Mouse (Mus musculus) testis, adult 2 months (tissue): ENCODE data around the gene Plcg2. TPM values are rescaled to one million over a fixed set of nuclear protein-coding genes. Genes with fewer than 3 reads are reported as not detected.

Source experiments
- H3K27ac ChIP-seq: fragments of 200-500 bp; 2 replicates; pipeline ENCODE4 v1.5.1; 2012; ENCODE audit warnings: low read depth, low read length; ENCODE audit not compliant: control insufficient read depth, insufficient read depth
- H3K27me3 ChIP-seq: fragments of 200-500 bp; 2 replicates; pipeline ENCODE4 v1.6.1; 2012; ENCODE audit warnings: mild to moderate bottlenecking, low read length, moderate library complexity; ENCODE audit not compliant: control insufficient read depth, insufficient read depth
- H3K36me3 ChIP-seq: fragments of 200-500 bp; 2 replicates; pipeline ENCODE4 v1.6.1; 2012; ENCODE audit warnings: mild to moderate bottlenecking, low read length; ENCODE audit not compliant: control insufficient read depth, insufficient read depth
- H3K4me1 ChIP-seq: fragments of 200-500 bp; 2 replicates; pipeline ENCODE4 v1.6.1; 2012; ENCODE audit warnings: low read length; ENCODE audit not compliant: control insufficient read depth, insufficient read depth
- H3K4me3 ChIP-seq: fragments of 200-500 bp; 2 replicates; pipeline ENCODE4 v1.5.1; 2012; ENCODE audit warnings: low read depth, mild to moderate bottlenecking, low read length, moderate library complexity, mixed read lengths; ENCODE audit not compliant: control insufficient read depth
- CTCF ChIP-seq: fragments of 200-500 bp; IDR thresholded peaks from 2 replicates; pipeline ENCODE4 v1.5.1; 2012; ENCODE audit warnings: low read depth, mild to moderate bottlenecking, inconsistent platforms, low read length, moderate library complexity; ENCODE audit not compliant: control insufficient read depth, insufficient read depth, insufficient replicate concordance
- POLR2A ChIP-seq: fragments of 200-500 bp; IDR thresholded peaks from 2 replicates; pipeline ENCODE4 v1.6.1; 2012; ENCODE audit warnings: low read depth, mild to moderate bottlenecking, inconsistent platforms, low read length, moderate library complexity; ENCODE audit not compliant: control insufficient read depth
- polyA plus RNA-seq: library from polyadenylated mRNA; depleted of rRNA; stranded (reverse); fragments of >200 nt; gene quantifications from 2 replicates; pipeline ENCODE4 v1.2.3, GENCODE M21; 2012; rRNA removed

Gene Plcg2
- 4.6 and 5.0 TPM in 2 replicates for polyA plus RNA-seq

DNA sequence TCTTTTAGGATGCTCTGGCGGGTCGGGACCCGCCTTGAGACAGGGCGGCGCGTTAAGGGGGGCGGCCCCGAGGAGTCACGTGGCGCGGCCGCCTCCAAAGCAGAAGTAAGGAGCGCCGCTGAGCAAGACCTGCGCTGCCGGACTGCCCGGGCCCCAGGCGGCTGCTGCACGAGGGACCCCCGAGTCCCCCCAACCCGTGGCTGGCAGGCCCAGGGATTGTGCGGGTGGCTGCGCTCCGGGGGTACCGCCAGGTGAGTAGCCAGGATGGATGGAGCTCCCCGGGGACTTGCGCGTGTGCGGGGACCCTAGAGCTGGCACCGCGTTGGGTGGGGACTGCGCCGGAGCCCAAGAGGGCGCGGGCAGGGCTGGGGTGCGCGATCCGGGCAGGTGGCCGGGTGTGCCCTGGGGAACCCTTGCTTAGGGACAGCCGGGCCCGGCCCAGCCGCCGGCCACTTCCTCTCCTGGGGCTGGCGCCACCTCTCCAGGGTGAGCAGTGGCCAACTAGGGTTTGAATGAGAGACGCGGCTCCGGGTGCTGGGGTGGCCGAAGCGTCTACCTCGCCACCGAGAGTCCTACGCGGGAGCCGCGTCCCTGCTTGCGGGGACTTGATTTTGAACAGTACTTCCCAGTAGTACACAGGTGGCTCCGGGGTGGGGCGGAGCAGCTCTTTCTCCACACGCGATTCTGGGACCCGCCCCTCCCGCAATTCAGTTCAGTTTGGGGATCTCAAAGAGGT is at the start of gene Plcg2:
TSS of gene Plcg2 (plus strand) at position 113 of the 736 bp plus-strand sequence.
- Histone ChIP-seq H3K27me3 (no peaks in the 10 kb centered on the region), H3K4me3 (peak within 1 kb of the TSS; percentile 47), H3K27ac (no peak within 1 kb of the TSS), H3K36me3 (no peaks in the 10 kb centered on the region), H3K4me1 (peaks cover 9% of the 10 kb centered on the region)
- TF ChIP-seq POLR2A (no peak), CTCF (no peak)

DNA sequence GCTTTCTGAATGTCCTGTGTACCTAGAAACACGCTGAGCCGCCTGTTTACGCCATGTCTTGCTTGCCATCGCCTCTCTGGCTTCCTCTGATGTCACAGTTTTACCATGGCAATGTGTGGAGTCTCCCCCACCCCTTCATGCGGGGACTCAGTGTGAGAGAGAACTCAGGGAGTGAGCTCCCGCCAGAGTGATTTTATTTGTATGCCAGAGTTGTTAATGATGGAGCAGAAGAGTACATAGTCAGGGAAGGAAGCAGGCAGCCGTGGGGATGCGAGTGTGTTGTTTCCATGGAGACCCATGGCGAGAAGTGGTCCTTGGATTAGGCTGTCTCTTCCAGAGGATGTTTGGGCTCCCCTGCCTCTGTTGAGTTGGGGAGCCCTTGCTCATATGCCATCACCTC is 47.0 kb upstream of the Plcg2 start:
- Histone ChIP-seq H3K4me1 (no peaks in the 10 kb centered on the region), H3K27me3 (no peaks in the 10 kb centered on the region), H3K36me3 (no peaks in the 10 kb centered on the region), H3K4me3 (no peak overlapping the region), H3K27ac (no peak overlapping the region)
- TF ChIP-seq CTCF (no peak), POLR2A (no peak)

DNA sequence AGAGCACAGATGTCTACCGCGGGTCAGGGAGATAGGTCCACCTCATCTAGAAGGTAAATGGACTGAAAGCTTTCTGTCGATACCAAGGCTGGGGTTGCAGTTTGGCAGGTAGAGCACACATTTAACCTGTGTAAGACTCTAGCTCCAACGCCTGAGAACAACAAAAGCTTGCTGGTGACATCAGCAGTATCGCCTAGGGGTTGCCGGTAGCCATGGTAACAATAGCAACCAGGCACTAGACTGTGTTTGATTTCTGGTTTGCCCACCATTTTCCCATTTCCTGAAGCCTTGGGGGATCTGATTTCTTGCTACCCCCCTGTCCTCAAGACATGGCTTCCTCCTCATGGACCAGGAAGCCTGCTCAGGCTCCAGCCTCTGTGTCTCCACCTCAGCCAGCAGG is 44.1 kb upstream of the Plcg2 start:
- no peaks in the 10 kb centered on the region for H3K27me3 ChIP-seq
- H3K36me3 ChIP-seq, result no peaks in the 10 kb centered on the region
- no peak overlapping the region for H3K27ac ChIP-seq
- no peaks in the 10 kb centered on the region for H3K4me1 ChIP-seq
- TF ChIP-seq POLR2A, result no peak
- no peak for TF ChIP-seq CTCF
- no peak overlapping the region for H3K4me3 ChIP-seq

DNA sequence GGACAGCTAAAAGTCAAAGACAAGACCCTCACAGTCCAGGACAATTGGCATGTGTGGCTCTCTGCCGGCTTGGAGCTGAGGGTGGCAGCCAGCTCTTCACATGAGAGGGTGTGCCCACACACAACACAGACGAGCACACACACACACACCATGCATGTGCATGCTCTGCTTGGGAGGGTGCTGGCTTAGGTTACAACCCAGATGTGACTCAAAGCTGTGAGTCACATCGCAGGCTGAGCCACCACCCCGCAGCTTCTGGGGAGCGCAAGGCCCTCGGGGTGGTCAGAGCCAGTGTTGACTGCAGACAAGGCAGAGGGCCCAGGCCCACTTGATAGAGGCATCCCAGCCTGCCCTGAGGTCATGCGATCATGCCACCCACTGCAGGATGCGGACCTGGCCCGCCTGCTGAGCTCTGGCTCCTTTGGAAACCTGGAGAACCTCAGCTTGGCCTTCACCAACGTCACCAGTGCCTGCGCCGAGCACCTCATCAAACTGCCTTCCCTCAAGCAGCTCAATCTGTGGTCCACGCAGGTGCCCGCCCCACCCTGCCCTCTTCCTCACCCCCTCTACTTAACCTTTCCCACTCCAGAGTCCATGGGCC is 43.5 kb upstream of the Plcg2 start:
- no peak overlapping the region for H3K4me3 ChIP-seq
- TF ChIP-seq CTCF (no peak), POLR2A (no peak)
- H3K27me3 ChIP-seq, result no peaks in the 10 kb centered on the region
- H3K36me3 ChIP-seq, result no peaks in the 10 kb centered on the region
- H3K27ac ChIP-seq, result no peak overlapping the region
- no peaks in the 10 kb centered on the region for H3K4me1 ChIP-seq

DNA sequence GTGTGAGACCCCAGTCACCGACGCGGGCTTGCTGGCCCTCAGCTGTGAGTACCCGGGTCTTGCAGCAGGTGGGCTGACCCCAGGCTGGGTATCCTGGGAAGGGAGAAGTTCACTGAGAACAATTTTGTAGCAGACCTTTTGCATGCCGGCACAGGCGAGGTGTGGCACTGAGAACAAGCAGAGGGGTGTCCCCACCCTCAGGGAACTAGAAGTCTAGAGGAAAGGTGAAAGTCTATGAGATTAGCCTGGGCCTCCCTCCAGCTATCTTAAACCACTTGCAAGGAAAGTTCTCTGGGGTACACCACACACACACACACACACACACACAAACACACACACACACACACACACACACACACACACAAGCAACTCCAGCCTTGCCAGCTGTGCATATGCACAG is 42.4 kb upstream of the Plcg2 start:
- Histone ChIP-seq H3K36me3 (no peaks in the 10 kb centered on the region), H3K4me3 (no peak overlapping the region), H3K4me1 (no peaks in the 10 kb centered on the region), H3K27me3 (no peaks in the 10 kb centered on the region), H3K27ac (no peak overlapping the region)
- TF ChIP-seq CTCF (no peak), POLR2A (no peak)

DNA sequence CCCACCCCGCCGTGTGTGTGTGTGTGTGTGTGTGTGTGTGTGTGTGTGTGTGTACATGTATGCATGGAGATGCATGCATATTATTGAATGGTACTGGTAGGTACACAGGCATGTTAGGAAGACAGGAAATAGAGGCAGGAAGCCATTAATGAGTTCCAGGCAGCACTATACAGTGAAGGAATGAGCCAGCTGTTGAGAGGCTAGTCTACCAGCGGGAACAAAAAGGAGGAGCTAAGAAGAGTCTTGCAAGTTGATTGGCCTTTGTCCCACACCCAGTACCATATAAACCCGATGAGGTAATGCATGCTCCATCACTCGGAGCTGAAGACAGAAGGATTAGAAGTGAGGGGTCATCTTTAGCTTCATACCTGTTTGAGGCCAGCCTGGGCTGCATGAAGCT is 39.7 kb upstream of the Plcg2 start:
- TF ChIP-seq CTCF (no peak), POLR2A (no peak)
- Histone ChIP-seq H3K4me1 (no peaks in the 10 kb centered on the region), H3K27ac (no peak overlapping the region), H3K4me3 (no peak overlapping the region), H3K36me3 (no peaks in the 10 kb centered on the region), H3K27me3 (no peaks in the 10 kb centered on the region)

DNA sequence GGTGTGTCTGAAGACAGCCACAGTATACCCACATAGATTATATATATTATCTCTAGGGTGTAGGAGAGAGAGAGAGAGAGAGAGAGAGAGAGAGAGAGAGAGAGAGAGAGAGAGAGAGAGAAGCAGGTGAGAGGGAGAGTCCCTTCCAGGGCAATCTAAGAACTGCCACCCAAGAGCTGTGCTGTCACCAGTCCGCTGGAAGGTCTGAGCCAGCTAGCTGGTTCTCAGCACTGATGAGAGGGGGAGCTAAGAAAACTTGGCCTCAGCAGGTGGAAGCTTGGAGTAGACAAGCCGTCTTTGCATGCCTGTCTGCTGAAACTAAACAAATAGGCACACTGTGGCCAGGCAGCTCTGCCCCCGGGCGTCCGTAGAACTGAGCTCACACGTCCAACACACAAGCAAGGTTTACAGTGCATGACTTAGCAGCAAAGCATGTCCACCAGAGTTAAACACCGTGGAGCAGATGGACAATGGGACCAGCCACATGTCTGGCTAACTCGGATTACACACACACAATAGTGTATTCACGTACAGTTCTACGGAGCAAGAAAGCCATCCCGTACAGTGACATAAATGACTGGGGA is 35.3 kb upstream of the Plcg2 start:
- Histone ChIP-seq H3K4me1 (no peaks in the 10 kb centered on the region), H3K4me3 (no peak overlapping the region), H3K27me3 (no peaks in the 10 kb centered on the region), H3K27ac (no peak overlapping the region), H3K36me3 (no peaks in the 10 kb centered on the region)
- TF ChIP-seq POLR2A (no peak), CTCF (no peak)

DNA sequence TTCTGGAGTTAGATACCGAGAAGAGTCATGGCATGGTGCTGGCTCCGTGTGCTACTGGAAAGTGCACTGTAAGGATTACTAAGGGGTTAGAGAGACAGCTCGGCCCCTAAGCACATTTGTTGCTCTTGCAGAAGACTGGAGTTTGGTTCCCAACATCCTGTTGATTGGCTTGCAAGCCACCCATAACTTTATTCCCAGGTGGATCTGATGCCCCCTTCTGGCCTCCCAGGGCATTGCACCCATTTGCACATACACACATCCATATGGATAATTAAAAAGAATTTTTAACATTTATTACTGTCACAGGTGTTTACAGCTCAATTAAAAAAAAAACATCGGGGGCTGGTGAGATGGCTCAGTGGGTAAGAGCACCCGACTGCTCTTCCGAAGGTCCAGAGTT is 33.6 kb upstream of the Plcg2 start:
- Histone ChIP-seq H3K4me1 (no peaks in the 10 kb centered on the region), H3K36me3 (no peaks in the 10 kb centered on the region), H3K4me3 (no peak overlapping the region), H3K27ac (no peak overlapping the region), H3K27me3 (no peaks in the 10 kb centered on the region)
- TF ChIP-seq CTCF (peak; percentile 55; the same call in 1 of the 2 replicates), POLR2A (no peak)
